Mouse (Mus musculus) urinary bladder, adult 18-20 months (tissue): Measurements from ENCODE around the gene Fam217a.
"Not testable (repeated sequence)": the region's sequence is repeated elsewhere in the genome, so short reads cannot be mapped to it uniquely, and the experiment has no call there.

Source experiments
- DNase-seq, 2 experiments: peaks; one replicate each; pipeline ENCODE4 v3.0.0; 2022; ENCODE audit warnings: low spot score in 2 of 2, mixed read lengths in 2 of 2

Fam217a gene

GRCm38 (mm10) chr13:34874736-34875135, 49.4 kb downstream of the Fam217a start:
- peak in 1 of 2 experiments; percentile 11 for DNase-seq

DNA sequence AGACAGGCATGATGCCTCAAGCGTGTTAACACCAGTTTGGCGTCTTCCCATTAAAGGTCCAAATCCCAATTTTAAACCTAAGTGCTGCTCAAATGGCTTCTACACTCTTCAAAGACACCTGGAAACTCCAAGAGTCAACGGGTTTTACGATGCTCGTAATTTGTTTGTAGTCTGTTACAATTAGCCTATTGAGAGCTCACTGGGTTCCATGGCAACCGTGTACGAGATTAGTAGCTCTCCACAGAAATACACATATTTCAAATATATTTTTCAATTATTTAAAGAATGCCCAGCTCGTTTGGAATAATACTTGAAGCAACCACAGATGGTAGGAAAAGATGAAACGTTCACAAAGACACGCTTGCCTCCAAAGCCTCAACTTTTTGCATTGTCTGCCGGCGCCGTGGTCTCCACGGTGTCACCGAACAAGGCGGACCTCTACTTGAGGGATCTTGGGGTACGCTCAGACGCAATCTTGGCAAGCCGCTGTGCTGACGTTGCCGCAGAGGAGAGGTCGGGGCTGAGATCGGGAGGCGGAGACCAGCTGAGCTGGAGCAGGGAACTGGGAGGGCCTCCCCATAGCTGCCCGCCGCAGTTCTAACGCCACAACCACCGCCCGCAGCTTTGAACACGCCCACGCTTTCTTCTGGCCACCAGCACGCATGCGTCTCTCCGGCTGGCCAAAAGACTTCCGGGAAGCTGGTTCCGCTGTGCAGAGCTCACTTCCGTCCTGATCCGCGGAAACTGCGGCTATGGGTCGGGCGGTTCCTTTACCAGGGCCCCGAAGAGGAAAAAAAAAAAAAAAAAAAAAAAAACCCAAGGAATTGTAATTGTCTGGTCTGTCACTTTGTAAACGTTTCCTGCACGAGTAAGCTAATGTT, 50.1 kb downstream of the Fam217a start:
- DNase-seq = peak; percentile 77 to 92

GRCm38 (mm10) chr13:34864420-34865169, 59.5 kb downstream of the Fam217a start:
- no peak for DNase-seq

- not testable (repeated sequence) for DNase-seq
These were observed 62.9 kb downstream of the Fam217a start for GRCm38 (mm10) chr13:34861166-34861565.
